Mouse (Mus musculus) megakaryocyte progenitor cell, adult 5-6 weeks (primary cell): ENCODE results near the gene Phf2. TPM values are rescaled to one million over a fixed set of nuclear protein-coding genes. Genes with fewer than 3 reads are reported as not detected.

ENCODE experiments used
- ATAC-seq: replicated peaks from 2 replicates; pipeline ENCODE4 v1.8.0; 2016; ENCODE audit warnings: mild to moderate bottlenecking, moderate TSS enrichment, inconsistent platforms; ENCODE audit not compliant: poor library complexity
- total RNA-seq, 2 experiments: library from RNA; stranded (forward) in 1 of 2; stranded (reverse) in 1 of 2; fragments of 157-497, 149-512 nt in 1 of 2; fragments of 200-1000 nt in 1 of 2; gene quantifications; 2 replicates each; pipeline versions ENCODE4 v1.2.3 to v1.2.4; 2015 to 2017

Phf2 gene
- total RNA-seq (2015) (21.6 and 22.1 TPM in 2 replicates), total RNA-seq (2017) (7.5 and 9.1 TPM in 2 replicates)

- peak; percentile 5; the same call in 1 of the 2 replicates for ATAC-seq
These were observed at the start of gene Phf2 for GRCm38 (mm10) chr13:48870771-48871731. TSS of gene Phf2 (minus strand) at chr13:48871119.

- no peak for ATAC-seq
These were observed 49.0 kb upstream of the Phf2 start for GRCm38 (mm10) chr13:48919756-48920415.

GRCm38 (mm10) chr13:48917113-48917599 lies 46.2 kb upstream of the Phf2 start:
- peak; percentile 60 for ATAC-seq

GRCm38 (mm10) chr13:48913680-48914079 lies 42.8 kb upstream of the Phf2 start:
- ATAC-seq, result no peak

GRCm38 (mm10) chr13:48913141-48913540 lies 42.2 kb upstream of the Phf2 start:
- ATAC-seq, result no peak

GRCm38 (mm10) chr13:48911426-48911825 lies 40.5 kb upstream of the Phf2 start:
- no peak for ATAC-seq

- ATAC-seq, result no peak
These were observed 34.5 kb upstream of the Phf2 start for GRCm38 (mm10) chr13:48905458-48905857.

GRCm38 (mm10) chr13:48895376-48895775 lies 24.5 kb upstream of the Phf2 start:
- peak; percentile 34; the same call in 1 of the 2 replicates for ATAC-seq

GRCm38 (mm10) chr13:48890260-48890960 lies 19.5 kb upstream of the Phf2 start:
- peak; percentile 60 for ATAC-seq

- peak; percentile 94 for ATAC-seq
These were observed 7.6 kb upstream of the Phf2 start for GRCm38 (mm10) chr13:48878534-48878933.

GRCm38 (mm10) chr13:48877805-48878204 lies 6.9 kb upstream of the Phf2 start:
- ATAC-seq, result no peak

GRCm38 (mm10) chr13:48872726-48873125 lies 1.8 kb upstream of the Phf2 start:
- no peak for ATAC-seq

GRCm38 (mm10) chr13:48871887-48872606 lies 1.1 kb upstream of the Phf2 start:
- ATAC-seq, result peak; percentile 53

GRCm38 (mm10) chr13:48869950-48870770 lies 759 bp downstream of the Phf2 start:
- ATAC-seq, result peak; percentile 58

GRCm38 (mm10) chr13:48869600-48869949 lies 1.3 kb downstream of the Phf2 start:
- ATAC-seq, result no peak

- no peak for ATAC-seq
These were observed 1.8 kb downstream of the Phf2 start for GRCm38 (mm10) chr13:48869088-48869487.

- 0 out of 2 replicates have a peak, but pooled peaks have one; percentile 17 for ATAC-seq
These were observed 6.1 kb downstream of the Phf2 start for GRCm38 (mm10) chr13:48864673-48865356.

GRCm38 (mm10) chr13:48863556-48863955 lies 7.4 kb downstream of the Phf2 start:
- no peak for ATAC-seq

GRCm38 (mm10) chr13:48861913-48862312 lies 9.0 kb downstream of the Phf2 start:
- ATAC-seq, result peak; percentile 67
